Mouse (Mus musculus) bone marrow macrophage, adult 2 months (primary cell): ENCODE measurements around the gene Map4k5. TPM values are rescaled to one million over a fixed set of nuclear protein-coding genes. Genes with fewer than 3 reads are reported as not detected.

ENCODE experiments used
- H3K27ac ChIP-seq: 2 replicates; pipeline ENCODE4 v1.5.1; 2012; ENCODE audit warnings: low read depth, low read length; ENCODE audit not compliant: insufficient read depth
- H3K4me1 ChIP-seq: 2 replicates; pipeline ENCODE4 v1.6.1; 2012; ENCODE audit warnings: low read length; ENCODE audit not compliant: control insufficient read depth, insufficient read depth
- H3K4me3 ChIP-seq: 2 replicates; pipeline ENCODE4 v1.5.1; 2012; ENCODE audit warnings: mild to moderate bottlenecking, low read length, moderate library complexity; ENCODE audit not compliant: insufficient read depth
- CTCF ChIP-seq: IDR thresholded peaks from 2 replicates; pipeline ENCODE4 v1.5.1; 2012; ENCODE audit warnings: low read depth, mild to moderate bottlenecking, low read length, moderate library complexity
- POLR2A ChIP-seq: IDR thresholded peaks from 2 replicates; pipeline ENCODE4 v1.6.1; 2012; ENCODE audit warnings: mild to moderate bottlenecking, low read depth, low read length, borderline replicate concordance
- polyA plus RNA-seq: library from polyadenylated mRNA; stranded (reverse); fragments of >200 nt; gene quantifications from 2 replicates; pipeline ENCODE4 v1.2.4, GENCODE M21; 2012; ENCODE audit not compliant: missing spikeins, insufficient read depth, insufficient read length

Gene Map4k5
- polyA plus RNA-seq, 1 experiment = 8.2 TPM

DNA sequence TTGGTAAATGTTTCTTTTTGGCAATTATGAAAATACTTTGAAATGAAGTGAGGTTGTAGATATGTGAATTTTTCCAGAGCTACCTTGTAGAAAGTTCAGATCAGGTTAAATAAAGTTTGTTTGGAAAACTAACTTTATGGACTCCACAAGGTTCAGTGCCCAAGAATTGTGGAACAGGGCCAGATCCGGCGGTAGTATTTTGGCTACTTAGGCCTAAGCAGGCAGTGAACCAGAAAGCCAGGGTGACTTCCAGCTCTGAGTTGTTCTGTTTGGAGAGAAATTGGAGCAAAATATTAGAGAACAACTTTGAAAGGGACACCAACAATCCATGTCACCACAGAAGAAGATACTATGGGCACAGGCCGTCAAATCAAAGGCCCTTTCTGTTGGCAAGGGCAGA lies 96.7 kb downstream of the Map4k5 start:
- Histone ChIP-seq H3K27ac (no peak overlapping the region), H3K4me3 (no peak overlapping the region), H3K4me1 (no peaks in the 10 kb centered on the region)
- no peak for TF ChIP-seq CTCF

DNA sequence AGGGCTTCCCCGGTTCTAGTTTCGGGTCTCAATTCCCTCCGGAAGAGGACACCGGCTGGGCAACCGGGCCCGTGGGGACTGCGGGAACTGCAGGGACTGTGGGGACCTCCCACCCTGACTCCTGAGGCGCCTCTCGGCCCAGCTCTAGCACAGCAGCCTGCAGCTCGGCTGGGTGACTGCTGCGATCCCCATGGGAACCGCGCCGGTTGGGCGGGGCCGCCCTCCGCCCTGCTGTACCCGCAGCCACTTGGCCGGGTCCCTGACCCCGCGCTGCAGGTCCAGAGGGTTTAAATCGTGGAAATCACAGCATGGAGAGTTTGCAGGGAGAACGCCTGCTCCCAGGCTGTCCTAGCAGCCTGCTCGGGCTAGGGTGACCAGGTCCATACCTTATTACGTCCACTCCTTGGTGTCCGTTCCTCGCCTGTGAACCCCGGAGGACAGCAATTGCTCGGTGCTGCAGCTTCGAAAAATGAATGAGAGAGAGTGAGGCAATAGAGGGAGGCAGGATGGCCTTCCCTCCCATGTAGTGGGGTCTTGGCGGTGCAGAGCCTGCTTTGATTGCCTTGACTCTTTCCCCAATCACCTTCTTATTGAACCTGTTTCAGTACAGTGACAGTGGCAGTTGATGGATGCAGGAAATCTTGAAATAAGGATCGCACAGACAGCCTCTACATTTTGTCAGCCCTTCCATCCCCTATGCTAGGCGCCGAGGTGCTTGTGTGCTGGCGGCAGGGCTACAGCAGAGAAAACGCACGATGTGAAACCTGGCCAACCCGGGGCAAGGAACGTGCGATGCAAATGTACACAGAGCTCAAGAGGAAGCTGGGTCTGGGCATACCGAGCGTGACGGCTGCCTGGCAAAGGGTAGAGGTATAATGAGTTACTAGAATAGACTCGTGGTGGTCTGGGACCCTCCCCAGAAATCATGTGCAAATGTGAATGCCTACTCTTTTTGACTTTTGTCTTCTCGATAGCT lies 102.2 kb downstream of the Map4k5 start, which contains the start of gene Cdkl1:
Gene Cdkl1, minus strand, starts transcription at position 738 of the 976 bp plus-strand sequence.
- H3K27ac ChIP-seq = no peak within 1 kb of the TSS
- no peak for TF ChIP-seq POLR2A
- no peak for TF ChIP-seq CTCF
- H3K4me1 ChIP-seq = no peaks in the 10 kb centered on the region

DNA sequence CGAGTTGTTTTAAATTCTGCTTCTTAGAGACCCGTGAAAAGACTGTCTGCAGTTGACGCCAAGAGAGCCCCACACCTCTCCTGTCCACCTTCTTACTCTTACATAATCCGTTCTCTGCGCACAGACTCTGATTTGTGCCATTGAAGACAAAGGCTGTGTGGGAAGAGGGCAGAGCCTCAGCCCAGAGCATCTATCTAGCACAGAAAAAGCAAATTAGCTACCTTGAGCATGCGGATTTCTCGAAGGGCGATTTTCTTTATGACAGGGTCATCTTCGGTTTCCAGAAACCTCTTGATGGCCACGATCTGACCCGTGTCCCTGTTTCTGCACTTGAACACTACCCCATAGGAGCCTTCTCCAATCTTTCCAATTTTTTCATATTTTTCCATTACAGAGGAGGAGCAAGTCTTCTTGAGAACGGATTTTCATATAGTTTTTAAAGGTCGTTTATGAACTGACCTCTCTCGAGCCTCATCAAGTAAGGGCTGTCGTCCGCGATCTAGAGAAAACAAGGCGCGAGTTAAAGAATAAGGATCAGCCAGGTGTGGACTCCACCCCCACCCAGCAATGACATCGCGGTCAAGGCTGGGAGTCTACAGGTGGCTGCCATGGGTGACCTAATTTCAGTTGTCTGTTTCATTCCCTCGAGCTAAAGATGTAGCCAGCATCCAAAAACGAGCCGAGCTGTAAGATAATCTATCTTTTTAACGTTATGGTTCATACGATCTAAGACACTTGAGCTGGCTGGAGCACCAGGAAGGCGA lies 103.1 kb downstream of the Map4k5 start:
- H3K4me3 ChIP-seq = peak overlapping the region; percentile 67
- H3K4me1 ChIP-seq = no peaks in the 10 kb centered on the region
- TF ChIP-seq CTCF (no peak; the same call in 1 of the 2 replicates), POLR2A (no peak)
- H3K27ac ChIP-seq = no peak overlapping the region

More for the DNA sequence above, 102.2 kb downstream of the Map4k5 start, which contains the start of gene Cdkl1:
- peak within 1 kb of the TSS; percentile 67 for H3K4me3 ChIP-seq

DNA sequence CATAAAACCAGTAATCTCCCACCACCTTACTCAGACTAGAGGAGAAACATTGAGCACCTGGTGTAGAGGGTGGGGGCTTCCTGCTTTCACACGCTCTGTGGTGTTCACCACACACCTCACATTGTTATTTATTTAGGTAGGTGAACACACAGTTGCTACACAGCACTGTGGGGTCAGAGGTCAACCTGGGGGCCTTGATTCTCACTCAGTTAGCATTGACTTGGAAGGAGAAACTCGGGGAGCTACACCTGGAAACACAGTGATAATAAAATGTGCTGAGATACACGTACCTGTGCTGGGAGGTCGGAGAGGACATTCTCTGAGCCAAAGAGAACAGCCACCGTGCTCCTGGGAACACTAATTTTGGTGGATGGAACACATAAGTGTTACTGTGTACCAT lies 104.6 kb downstream of the Map4k5 start:
- H3K4me3 ChIP-seq = no peak overlapping the region
- H3K4me1 ChIP-seq = no peaks in the 10 kb centered on the region
- no peak for TF ChIP-seq CTCF
- TF ChIP-seq POLR2A = no peak
- no peak overlapping the region for H3K27ac ChIP-seq

DNA sequence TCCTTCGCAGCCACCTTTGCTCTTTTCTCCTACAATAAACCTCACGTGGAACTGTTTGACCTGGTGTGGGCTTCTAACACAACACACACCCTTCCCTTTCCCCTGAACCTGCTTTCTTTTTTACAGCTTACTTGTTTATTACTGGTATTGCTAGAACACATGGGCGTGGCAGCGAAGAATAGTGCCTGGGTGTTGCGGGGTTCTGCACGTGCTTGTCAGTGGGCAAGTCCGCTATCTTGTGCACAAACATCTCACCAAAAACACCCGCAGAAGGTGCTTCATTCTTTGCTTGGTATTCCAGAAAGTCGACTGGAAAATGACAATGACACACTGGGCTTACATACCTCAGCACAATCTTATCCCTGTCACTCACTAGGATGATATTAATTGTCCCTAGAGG lies 107.5 kb downstream of the Map4k5 start:
- TF ChIP-seq CTCF (no peak), POLR2A (no peak)
- no peak overlapping the region for H3K27ac ChIP-seq
- no peak overlapping the region for H3K4me3 ChIP-seq
- H3K4me1 ChIP-seq = no peaks in the 10 kb centered on the region

DNA sequence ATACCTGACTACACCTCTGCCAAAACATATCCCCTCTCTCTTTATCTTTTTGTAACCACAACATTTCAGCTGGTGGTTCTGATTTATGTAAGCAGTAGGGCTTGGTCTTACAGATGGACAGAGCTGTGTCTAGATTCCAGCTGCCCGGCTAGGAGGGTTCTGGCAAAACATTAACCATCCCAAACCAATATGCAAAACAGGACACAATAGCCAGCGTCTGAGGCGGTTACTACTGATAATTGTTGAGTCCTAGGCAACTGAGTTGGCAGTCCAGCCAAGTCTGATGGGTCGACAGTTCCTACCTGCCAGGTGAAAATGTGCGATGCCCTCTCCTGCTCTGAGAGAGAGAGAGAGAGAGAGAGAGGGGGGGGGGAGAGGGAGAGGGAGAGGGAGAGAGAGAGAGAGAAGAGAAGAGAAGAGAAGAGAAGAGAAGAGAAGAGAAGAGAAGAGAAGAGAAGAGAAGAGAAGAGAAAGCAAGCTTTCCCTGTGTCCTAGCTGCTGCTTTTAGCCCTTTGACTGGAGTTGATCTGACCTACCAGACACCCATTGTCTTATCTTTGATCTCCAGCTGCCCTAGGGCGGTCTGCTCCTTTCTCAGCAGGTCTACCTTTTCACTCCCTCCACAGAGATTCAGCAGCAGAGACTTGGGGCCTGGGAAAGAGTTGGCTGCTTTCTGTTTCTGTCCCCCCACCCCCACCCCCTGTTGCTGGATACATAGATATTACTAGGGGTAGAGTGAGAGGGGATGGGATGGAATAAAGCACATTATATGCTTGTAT lies 109.6 kb downstream of the Map4k5 start:
- Histone ChIP-seq H3K27ac (no peak overlapping the region), H3K4me3 (no peak overlapping the region), H3K4me1 (no peaks in the 10 kb centered on the region)
- TF ChIP-seq CTCF = no peak
- no peak for TF ChIP-seq POLR2A

DNA sequence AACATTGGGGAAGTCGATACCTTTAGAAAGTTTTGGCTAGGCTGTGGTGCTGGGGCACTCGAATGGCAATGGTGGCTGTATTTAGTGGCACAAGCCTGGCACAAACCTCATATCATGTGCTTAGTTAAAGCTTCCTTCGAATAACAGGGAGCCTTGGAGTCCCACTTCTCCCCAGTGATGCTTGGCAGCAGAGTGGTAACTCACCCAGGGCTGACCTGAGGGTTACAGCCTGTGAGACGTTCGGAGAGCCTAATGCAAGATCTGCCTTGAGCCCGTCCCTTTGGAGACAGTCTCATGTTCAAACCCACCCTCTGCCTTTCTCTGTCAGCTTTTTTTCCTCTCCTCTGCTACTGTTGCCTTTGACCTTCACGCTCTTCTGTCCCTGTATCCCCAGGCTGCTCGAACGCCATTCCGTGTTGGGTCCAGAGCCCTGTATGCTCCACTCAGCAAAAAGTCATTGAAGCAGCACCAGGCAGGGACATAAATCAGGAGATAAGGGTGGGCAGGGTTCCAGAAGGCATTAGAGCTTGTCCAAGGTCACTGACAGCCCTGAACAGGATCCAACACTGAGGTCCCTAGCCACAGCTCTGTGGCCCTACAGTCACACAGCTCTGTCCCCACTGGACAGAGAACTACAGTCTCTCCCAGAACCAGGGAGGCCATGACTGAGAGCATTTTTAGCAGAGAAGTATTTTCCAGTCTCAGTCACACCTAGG lies 110.9 kb downstream of the Map4k5 start:
- H3K4me1 ChIP-seq = no peaks in the 10 kb centered on the region
- H3K27ac ChIP-seq = no peak overlapping the region
- TF ChIP-seq POLR2A = no peak
- TF ChIP-seq CTCF = no peak
- H3K4me3 ChIP-seq = no peak overlapping the region

DNA sequence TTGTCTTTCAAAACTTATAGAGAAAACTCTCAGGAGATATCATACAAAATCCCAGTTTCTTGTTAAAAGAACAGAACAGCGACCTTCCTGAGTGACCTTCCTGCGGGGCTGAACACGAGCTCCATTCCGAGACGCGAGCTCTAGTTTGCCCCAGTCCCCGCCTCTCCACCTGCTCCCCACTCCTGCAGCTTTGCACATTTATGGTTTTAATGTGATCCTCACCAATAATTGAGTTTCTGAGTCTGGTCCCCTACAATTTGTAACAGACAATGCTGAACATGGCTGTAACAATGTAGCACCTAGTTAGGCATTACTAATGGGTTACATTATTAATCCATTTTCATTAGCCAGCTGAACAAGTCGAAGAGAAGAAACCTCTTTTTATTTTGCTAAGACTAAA lies 111.5 kb downstream of the Map4k5 start:
- H3K4me3 ChIP-seq = no peak overlapping the region
- no peaks in the 10 kb centered on the region for H3K4me1 ChIP-seq
- TF ChIP-seq CTCF (no peak), POLR2A (no peak)
- H3K27ac ChIP-seq = no peak overlapping the region

DNA sequence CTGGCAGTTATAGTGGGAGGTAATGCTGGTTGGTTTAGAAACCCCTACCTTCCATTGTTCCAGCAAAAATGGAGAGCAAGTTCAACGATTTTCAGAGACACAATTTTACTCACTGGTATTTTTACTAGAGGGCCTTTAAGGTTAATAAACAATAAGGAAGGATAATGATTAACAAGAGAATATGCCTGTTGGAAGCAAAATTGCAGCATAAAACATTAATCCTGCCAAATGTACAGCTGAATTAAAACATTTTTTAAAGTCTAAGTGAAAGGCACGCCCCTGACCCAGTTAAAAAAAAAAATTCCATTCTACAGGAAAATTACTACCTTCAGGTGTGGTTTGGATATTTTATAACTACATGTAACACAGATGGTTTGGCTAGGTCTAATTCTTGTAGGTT lies 115.0 kb downstream of the Map4k5 start:
- Histone ChIP-seq H3K4me1 (no peaks in the 10 kb centered on the region), H3K4me3 (no peak overlapping the region), H3K27ac (no peak overlapping the region)
- TF ChIP-seq POLR2A = no peak
- TF ChIP-seq CTCF = no peak
